Mouse (Mus musculus) cortical plate, adult 2 months (tissue): ENCODE measurements around the gene Slc28a2.

Experiments
- CTCF ChIP-seq: fragments of 200-500 bp; IDR thresholded peaks from 2 replicates; pipeline ENCODE4 v1.5.1; 2011; ENCODE audit warnings: mild to moderate bottlenecking, control low read depth, low read length; ENCODE audit not compliant: insufficient read depth; ENCODE audit errors: extremely low read depth
- POLR2A ChIP-seq: fragments of 200-500 bp; IDR thresholded peaks from 2 replicates; pipeline ENCODE4 v1.6.1; 2011; ENCODE audit warnings: mild to moderate bottlenecking, low read length, control low read depth; ENCODE audit not compliant: insufficient read depth; ENCODE audit errors: extremely low read depth

- no peak for TF ChIP-seq CTCF
- TF ChIP-seq POLR2A = no peak
These were observed 15.0 kb downstream of the Slc28a2 start for GRCm38 (mm10) chr2:122441000-122441933.
